Mouse (Mus musculus): ENCODE measurements around the gene Card19. TPM values are rescaled to one million over a fixed set of nuclear protein-coding genes. Genes with fewer than 3 reads are reported as not detected.
A peak's percentile ranks its signal among the peaks of the same experiment; 100 is the strongest.

Card19 gene
- polyA plus RNA-seq, 1 experiment, result 30.4 TPM

- TF ChIP-seq CTCF (IDR thresholded peaks at IDR 0.05; ENCODE audit: borderline replicate concordance, insufficient read depth, low read length) (no peak), POLR2A (IDR thresholded peaks at IDR 0.05; ENCODE audit: low read depth, low read length) (no peak)
- Histone ChIP-seq H3K4me3 (ENCODE audit: insufficient read depth, low read length) (peak overlapping the region; percentile 53), H3K27ac (ENCODE audit: insufficient read depth, low read length) (no peak overlapping the region), H3K4me1 (ENCODE audit: control insufficient read depth, insufficient read depth, low read length) (peaks cover 30% of the 10 kb centered on the region)
Measured at GRCm38 (mm10) chr13:49215128-49215503, 721 bp downstream of the Card19 start.

GRCm38 (mm10) chr13:49214454-49214853, 1.4 kb downstream of the Card19 start:
- H3K4me3 ChIP-seq (ENCODE audit: insufficient read depth, low read length), result no peak overlapping the region
- TF ChIP-seq CTCF (IDR thresholded peaks at IDR 0.05; ENCODE audit: borderline replicate concordance, insufficient read depth, low read length) (no peak), POLR2A (IDR thresholded peaks at IDR 0.05; ENCODE audit: low read depth, low read length) (no peak)
- no peak overlapping the region for H3K27ac ChIP-seq (ENCODE audit: insufficient read depth, low read length)
- H3K4me1 ChIP-seq (ENCODE audit: control insufficient read depth, insufficient read depth, low read length), result peaks cover 30% of the 10 kb centered on the region

- peak overlapping the region; percentile 12; the same call in 1 of the 2 replicates for H3K27ac ChIP-seq (ENCODE audit: insufficient read depth, low read length)
- peaks cover 30% of the 10 kb centered on the region for H3K4me1 ChIP-seq (ENCODE audit: control insufficient read depth, insufficient read depth, low read length)
- H3K4me3 ChIP-seq (ENCODE audit: insufficient read depth, low read length), result no peak overlapping the region
- no peak for TF ChIP-seq CTCF (IDR thresholded peaks at IDR 0.05; ENCODE audit: borderline replicate concordance, insufficient read depth, low read length)
- TF ChIP-seq POLR2A (IDR thresholded peaks at IDR 0.05; ENCODE audit: low read depth, low read length), result no peak
Measured at GRCm38 (mm10) chr13:49213531-49213932, 2.3 kb downstream of the Card19 start.

GRCm38 (mm10) chr13:49212711-49213500, 2.9 kb downstream of the Card19 start:
- Histone ChIP-seq H3K4me1 (ENCODE audit: control insufficient read depth, insufficient read depth, low read length) (peaks cover 30% of the 10 kb centered on the region), H3K27ac (ENCODE audit: insufficient read depth, low read length) (no peak overlapping the region), H3K4me3 (ENCODE audit: insufficient read depth, low read length) (no peak overlapping the region)
- TF ChIP-seq POLR2A (IDR thresholded peaks at IDR 0.05; ENCODE audit: low read depth, low read length) (no peak), CTCF (IDR thresholded peaks at IDR 0.05; ENCODE audit: borderline replicate concordance, insufficient read depth, low read length) (no peak)

- Histone ChIP-seq H3K4me1 (ENCODE audit: control insufficient read depth, insufficient read depth, low read length) (peaks cover 23% of the 10 kb centered on the region), H3K27ac (ENCODE audit: insufficient read depth, low read length) (no peak overlapping the region), H3K4me3 (ENCODE audit: insufficient read depth, low read length) (no peak overlapping the region)
- TF ChIP-seq POLR2A (IDR thresholded peaks at IDR 0.05; ENCODE audit: low read depth, low read length) (no peak), CTCF (IDR thresholded peaks at IDR 0.05; ENCODE audit: borderline replicate concordance, insufficient read depth, low read length) (no peak)
Measured at GRCm38 (mm10) chr13:49209306-49209705, 6.5 kb downstream of the Card19 start.

GRCm38 (mm10) chr13:49206341-49206740, 9.5 kb downstream of the Card19 start:
- TF ChIP-seq POLR2A (IDR thresholded peaks at IDR 0.05; ENCODE audit: low read depth, low read length) (no peak), CTCF (IDR thresholded peaks at IDR 0.05; ENCODE audit: borderline replicate concordance, insufficient read depth, low read length) (no peak)
- Histone ChIP-seq H3K27ac (ENCODE audit: insufficient read depth, low read length) (no peak overlapping the region), H3K4me3 (ENCODE audit: insufficient read depth, low read length) (no peak overlapping the region)

GRCm38 (mm10) chr13:49205381-49205998, 10.3 kb downstream of the Card19 start:
- TF ChIP-seq CTCF (IDR thresholded peaks at IDR 0.05; ENCODE audit: borderline replicate concordance, insufficient read depth, low read length), result peak; percentile 70
- no peak for TF ChIP-seq POLR2A (IDR thresholded peaks at IDR 0.05; ENCODE audit: low read depth, low read length)
- Histone ChIP-seq H3K27ac (ENCODE audit: insufficient read depth, low read length) (no peak overlapping the region), H3K4me1 (ENCODE audit: control insufficient read depth, insufficient read depth, low read length) (no peaks in the 10 kb centered on the region), H3K4me3 (ENCODE audit: insufficient read depth, low read length) (no peak overlapping the region)

More at GRCm38 (mm10) chr13:49206341-49206740, 9.5 kb downstream of the Card19 start:
- peaks cover 6% of the 10 kb centered on the region; the same call in 1 of the 2 replicates for H3K4me1 ChIP-seq (ENCODE audit: control insufficient read depth, insufficient read depth, low read length)

- Histone ChIP-seq H3K4me1 (ENCODE audit: control insufficient read depth, insufficient read depth, low read length) (no peaks in the 10 kb centered on the region), H3K4me3 (ENCODE audit: insufficient read depth, low read length) (no peak overlapping the region), H3K27ac (ENCODE audit: insufficient read depth, low read length) (no peak overlapping the region)
- TF ChIP-seq POLR2A (IDR thresholded peaks at IDR 0.05; ENCODE audit: low read depth, low read length), result no peak
- no peak for TF ChIP-seq CTCF (IDR thresholded peaks at IDR 0.05; ENCODE audit: borderline replicate concordance, insufficient read depth, low read length)
Measured at GRCm38 (mm10) chr13:49202556-49202955, 13.3 kb downstream of the Card19 start.

- Histone ChIP-seq H3K4me3 (ENCODE audit: insufficient read depth, low read length) (no peak overlapping the region), H3K27ac (ENCODE audit: insufficient read depth, low read length) (no peak overlapping the region), H3K4me1 (ENCODE audit: control insufficient read depth, insufficient read depth, low read length) (no peaks in the 10 kb centered on the region)
- no peak for TF ChIP-seq POLR2A (IDR thresholded peaks at IDR 0.05; ENCODE audit: low read depth, low read length)
Measured at GRCm38 (mm10) chr13:49200688-49201087, 15.1 kb downstream of the Card19 start.

GRCm38 (mm10) chr13:49199891-49200290, 15.9 kb downstream of the Card19 start:
- no peak overlapping the region for H3K4me3 ChIP-seq (ENCODE audit: insufficient read depth, low read length)
- no peak overlapping the region for H3K27ac ChIP-seq (ENCODE audit: insufficient read depth, low read length)
- TF ChIP-seq POLR2A (IDR thresholded peaks at IDR 0.05; ENCODE audit: low read depth, low read length) (no peak), CTCF (IDR thresholded peaks at IDR 0.05; ENCODE audit: borderline replicate concordance, insufficient read depth, low read length) (no peak)
- H3K4me1 ChIP-seq (ENCODE audit: control insufficient read depth, insufficient read depth, low read length), result no peaks in the 10 kb centered on the region

All from embryonic fibroblast, embryonic 13.5 days (primary cell).